In the genomic region with DNA sequence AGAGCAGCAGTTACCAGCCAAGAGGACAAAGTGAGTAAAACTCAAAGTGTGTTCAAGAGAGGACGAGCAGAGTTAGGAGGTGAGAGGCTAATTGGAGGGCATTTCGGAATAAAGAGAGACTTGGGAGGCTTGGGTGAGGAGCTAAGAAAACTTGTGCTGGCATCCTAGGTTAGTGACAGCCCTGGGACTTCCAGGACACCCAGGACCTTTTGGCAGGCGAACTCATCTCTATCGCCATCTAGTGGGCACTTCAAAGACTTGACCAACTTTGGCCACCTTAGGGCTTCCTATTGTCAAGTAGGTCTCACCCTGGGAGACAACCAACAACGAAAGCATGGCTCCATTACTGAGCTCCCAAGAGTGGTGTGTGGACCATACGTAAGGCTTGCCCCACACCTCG, we compare ENCODE assay signal across 8 mouse cellular contexts. TPM values are rescaled to one million over a fixed set of nuclear protein-coding genes. Genes with fewer than 3 reads are reported as not detected.
A peak's percentile ranks its signal among the peaks of the same experiment; 100 is the strongest.
DNase-seq lines count a peak whose midpoint lies in the region; ATAC-seq and TF ChIP-seq lines count a peak whose summit lies in the region.

No protein-coding gene starts in this region.

- H3K9ac ChIP-seq in lung, postnatal 0 days (replicated peaks; ENCODE audit: low read depth): no peak overlapping the region

- no peak overlapping the region for H3K4me2 ChIP-seq in lung, postnatal 0 days (replicated peaks; ENCODE audit: low read depth, low read length)

- no peaks in the 10 kb centered on the region for H3K36me3 ChIP-seq in lung, postnatal 0 days (ENCODE audit: insufficient read depth, low read length)

- WGBS in lung, postnatal 0 days: 22% methylated on average over 7 of the region's 7 CpGs

- no peak for ATAC-seq in cerebellum, adult (ENCODE audit: insufficient number of reproducible peaks, low FRiP score, low TSS enrichment)
- ATAC-seq in lung, postnatal 0 days: peak; percentile 43

- intact Hi-C loops in heart, postnatal 14 days (cut with DNase I): loop anchor here (5.0 kb wide), 1 partner anchor 194 kb away; no protein-coding TSS in a partner anchor

- DNase-seq in cerebellum, adult 11 months: peak; percentile 48
- DNase-seq in ovary, adult 18-20 months (ENCODE audit: low spot score): peak; percentile 21
- DNase-seq in ovary, postnatal 10 days (ENCODE audit: low spot score): no peak
- DNase-seq in cerebellum, adult 11-12 months: peak; percentile 52
- DNase-seq in heart, postnatal 14 days: peak; percentile 52 to 71
- DNase-seq in lung, postnatal 0 days (ENCODE audit: low spot score): peak; percentile 83
- DNase-seq in thymus, postnatal 14 days: peak; percentile 54

- peak; percentile 82 for TF ChIP-seq CTCF in lung, postnatal 0 days (IDR thresholded peaks at IDR 0.05)

- H3K27ac ChIP-seq in lung, postnatal 0 days (ENCODE audit: low read length): no peak overlapping the region

- H3K9me3 ChIP-seq in lung, postnatal 0 days (ENCODE audit: low read length): no peaks in the 10 kb centered on the region

- H3K4me3 ChIP-seq in lung, postnatal 0 days (ENCODE audit: low read depth, low read length): no peak overlapping the region

- peaks cover 7% of the 10 kb centered on the region for H3K4me1 ChIP-seq in lung, postnatal 0 days (ENCODE audit: insufficient read depth, low read depth, low read length)

- no peak for TF ChIP-seq EP300 in lung, postnatal 0 days (IDR thresholded peaks at IDR 0.05)

- peaks cover 25% of the 10 kb centered on the region for H3K27me3 ChIP-seq in lung, postnatal 0 days (replicated peaks; ENCODE audit: insufficient read depth, low read length)

RNA-seq across cellular contexts. Expression of gene Vipr1, which starts 28.8 kb away (rescaled TPM):
- 1 to 10 TPM in 1 of 2 experiments, under 1 TPM in 1; 0.73 to 2.1 TPM for total RNA-seq in heart, postnatal 14 days (2021)
- 0.20 and 0.29 TPM in 2 replicates for polyA plus RNA-seq in lung, postnatal 0 days (2015; fragmentation: Nextera tagmentation; extraction: Ambion mirVana)

RNA-seq across cellular contexts. Expression of gene Lyzl4, which starts 29.4 kb away (rescaled TPM):
- not detected for total RNA-seq in heart, postnatal 14 days (2021)
- not detected in 2 replicates for polyA plus RNA-seq in lung, postnatal 0 days (2015; fragmentation: Nextera tagmentation; extraction: Ambion mirVana)

RNA-seq across cellular contexts. Expression of gene Sec22c, which starts 34.0 kb away (rescaled TPM):
- total RNA-seq in heart, postnatal 14 days (2021): 1 to 10 TPM; 5.3 to 5.8 TPM
- polyA plus RNA-seq in lung, postnatal 0 days (2015; fragmentation: Nextera tagmentation; extraction: Ambion mirVana): 6.1 and 7.7 TPM in 2 replicates

RNA-seq across cellular contexts. Expression of gene Ss18l2, which starts 38.8 kb away (rescaled TPM):
- 100 to 1,000 TPM; 128 to 131 TPM for total RNA-seq in heart, postnatal 14 days (2021)
- 79.7 and 104 TPM in 2 replicates for polyA plus RNA-seq in lung, postnatal 0 days (2015; fragmentation: Nextera tagmentation; extraction: Ambion mirVana)

RNA-seq across cellular contexts. Expression of gene Nktr, which starts 47.7 kb away (rescaled TPM):
- 10 to 100 TPM; 44.8 to 46.5 TPM for total RNA-seq in heart, postnatal 14 days (2021)
- 43.6 and 51.3 TPM in 2 replicates for polyA plus RNA-seq in lung, postnatal 0 days (2015; fragmentation: Nextera tagmentation; extraction: Ambion mirVana)
